Mouse (Mus musculus) gastrocnemius, postnatal 14 days (tissue): ENCODE data around the gene Mlst8. TPM values are rescaled to one million over a fixed set of nuclear protein-coding genes. Genes with fewer than 3 reads are reported as not detected.
"Not testable (repeated sequence)": the region's sequence is repeated elsewhere in the genome, so short reads cannot be mapped to it uniquely, and the experiment has no call there.

ENCODE experiments used
- DNase-seq: peaks from one replicate; pipeline ENCODE4 v3.0.0; 2021; ENCODE audit warnings: mixed read lengths
- intact Hi-C: fragments of 180-260 bp; cut with DNase I; formaldehyde crosslinking; loops from one replicate; pipeline ENCODE4 v1.15.1; 2025; ENCODE audit warnings: low total_unique reads
- total RNA-seq, 2 experiments: library from RNA; stranded (reverse); gene quantifications; 2 replicates each; pipeline ENCODE4 v1.2.3; 2021

Gene Mlst8
- total RNA-seq, 2 experiments from 2014 or later = 10.7 to 11.6 TPM

GRCm38 (mm10) chr17:24473612-24474275 is 5.1 kb downstream of the Mlst8 start, which contains the start of gene Bricd5:
TSS of gene Bricd5 (plus strand) at chr17:24473884.
- intact Hi-C loops = no loop called here
- no peak for DNase-seq

DNA sequence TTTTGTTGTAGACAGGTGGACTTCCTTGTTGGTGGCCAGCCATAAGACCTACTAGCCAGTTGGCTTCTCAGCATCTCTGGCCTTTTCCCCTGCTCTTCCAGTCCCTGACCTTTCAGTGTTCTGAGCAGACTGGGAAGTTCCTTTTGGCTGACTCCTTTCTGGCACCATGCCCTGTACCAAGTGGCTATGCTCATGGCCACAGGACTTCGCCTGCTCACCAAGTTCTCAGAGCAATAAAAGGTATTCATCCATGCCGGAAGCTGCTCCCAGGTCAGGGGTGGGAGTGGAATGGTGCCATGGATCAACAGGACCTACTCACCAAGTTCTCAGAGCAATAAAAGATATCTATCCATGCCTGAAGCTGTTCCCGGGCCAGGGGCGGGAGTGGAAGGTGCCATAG is 6.4 kb downstream of the Mlst8 start:
- DNase-seq = peak; percentile 61
- intact Hi-C loops = no loop called here

DNA sequence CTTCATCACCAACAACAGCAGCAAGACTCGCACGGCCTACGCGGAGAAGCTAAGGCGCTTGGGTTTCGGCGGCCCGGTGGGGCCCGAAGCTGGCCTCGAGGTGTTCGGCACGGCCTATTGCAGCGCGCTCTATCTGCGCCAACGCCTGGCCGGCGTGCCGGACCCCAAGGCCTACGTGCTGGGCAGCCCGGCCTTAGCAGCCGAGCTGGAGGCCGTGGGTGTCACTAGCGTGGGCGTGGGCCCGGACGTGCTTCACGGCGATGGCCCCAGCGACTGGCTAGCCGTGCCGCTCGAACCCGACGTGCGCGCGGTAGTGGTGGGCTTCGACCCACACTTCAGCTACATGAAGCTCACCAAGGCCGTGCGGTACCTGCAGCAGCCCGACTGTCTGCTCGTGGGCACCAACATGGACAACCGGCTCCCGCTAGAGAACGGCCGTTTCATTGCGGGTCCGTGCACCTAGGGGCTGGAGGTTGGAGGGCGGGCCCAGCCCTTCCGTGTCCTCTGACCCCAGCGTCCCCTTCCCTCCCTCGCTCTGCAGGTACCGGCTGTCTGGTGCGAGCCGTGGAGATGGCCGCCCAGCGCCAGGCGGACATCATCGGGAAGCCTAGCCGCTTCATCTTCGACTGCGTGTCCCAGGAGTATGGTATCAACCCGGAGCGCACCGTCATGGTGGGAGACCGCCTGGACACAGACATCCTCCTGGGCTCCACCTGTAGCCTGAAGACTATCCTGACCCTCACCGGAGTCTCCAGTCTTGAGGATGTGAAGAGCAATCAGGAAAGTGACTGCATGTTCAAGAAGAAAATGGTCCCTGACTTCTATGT is 8.0 kb downstream of the Mlst8 start:
- DNase-seq = no peak
- intact Hi-C loops = no loop called here

- peak; percentile 99 for DNase-seq
- intact Hi-C loops = no loop called here
Observed at GRCm38 (mm10) chr17:24469910-24470602, 8.8 kb downstream of the Mlst8 start, which contains the start of the genes E4f1 and Pgp. TSS of gene E4f1 (minus strand) at chr17:24470313. TSS of gene Pgp (plus strand) at chr17:24470392.

- no peak for DNase-seq
- intact Hi-C loops = no loop called here
Observed at GRCm38 (mm10) chr17:24469336-24469909, 9.5 kb downstream of the Mlst8 start.

- intact Hi-C loops = no loop called here
Observed at GRCm38 (mm10) chr17:24468636-24469246, 10.1 kb downstream of the Mlst8 start.

DNA sequence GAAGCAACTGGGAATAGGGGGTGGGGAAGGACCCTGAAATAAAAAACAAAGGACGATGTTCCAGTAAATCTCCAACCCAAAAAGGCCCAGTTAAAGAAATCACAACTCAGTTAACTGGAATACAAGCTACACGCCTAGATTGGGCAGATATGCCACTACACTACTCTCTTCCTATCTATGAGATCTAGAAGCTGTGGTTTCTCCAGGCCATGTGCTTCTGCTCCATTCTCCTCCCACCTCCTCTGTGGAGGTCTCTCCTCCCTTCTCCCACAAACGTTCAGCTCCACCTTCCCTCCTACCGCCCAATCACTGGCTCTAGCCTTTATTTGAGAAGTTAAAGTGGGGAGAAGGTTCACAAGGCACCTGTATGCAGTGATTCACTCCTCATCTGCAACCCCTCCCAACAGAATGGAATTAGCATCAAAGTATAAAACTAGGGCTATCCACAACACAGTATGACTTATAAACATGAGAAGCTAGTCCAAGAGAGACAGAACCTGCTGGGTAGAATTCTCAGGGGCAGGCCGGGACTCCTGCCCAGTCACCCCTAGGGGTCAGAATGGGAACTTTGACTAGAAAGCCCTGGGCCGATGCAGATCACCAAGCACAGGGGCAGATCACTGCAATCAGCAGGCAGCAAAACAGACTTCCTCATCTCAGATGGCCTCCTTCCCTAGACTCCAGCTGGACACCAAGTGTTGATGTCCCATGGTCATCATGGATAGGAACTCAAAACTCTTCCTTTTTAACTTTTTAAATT is 15.3 kb downstream of the Mlst8 start:
- intact Hi-C loops = no loop called here
- no peak for DNase-seq

More at GRCm38 (mm10) chr17:24468636-24469246, 10.1 kb downstream of the Mlst8 start:
- no peak for DNase-seq

DNA sequence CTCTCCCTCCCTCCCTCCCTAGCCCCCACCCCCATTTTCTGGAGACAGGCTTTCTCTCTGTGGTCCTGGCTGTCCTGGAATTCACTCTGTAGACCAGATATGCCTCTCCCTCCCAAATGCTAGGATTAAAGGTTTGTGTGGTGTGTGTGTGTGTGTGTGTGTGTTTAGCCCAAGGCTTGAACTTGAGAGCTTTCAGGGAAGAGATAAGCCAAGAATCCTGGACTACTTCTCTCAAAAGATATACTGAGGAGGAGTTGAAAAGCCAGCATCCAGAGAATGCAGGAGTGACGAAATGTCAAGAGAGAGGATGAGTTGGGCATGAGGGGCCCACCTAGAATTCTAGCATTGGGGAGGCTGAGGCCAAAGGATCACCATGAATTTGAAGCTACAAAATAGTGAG is 15.9 kb downstream of the Mlst8 start:
- intact Hi-C loops = no loop called here
- no peak for DNase-seq

DNA sequence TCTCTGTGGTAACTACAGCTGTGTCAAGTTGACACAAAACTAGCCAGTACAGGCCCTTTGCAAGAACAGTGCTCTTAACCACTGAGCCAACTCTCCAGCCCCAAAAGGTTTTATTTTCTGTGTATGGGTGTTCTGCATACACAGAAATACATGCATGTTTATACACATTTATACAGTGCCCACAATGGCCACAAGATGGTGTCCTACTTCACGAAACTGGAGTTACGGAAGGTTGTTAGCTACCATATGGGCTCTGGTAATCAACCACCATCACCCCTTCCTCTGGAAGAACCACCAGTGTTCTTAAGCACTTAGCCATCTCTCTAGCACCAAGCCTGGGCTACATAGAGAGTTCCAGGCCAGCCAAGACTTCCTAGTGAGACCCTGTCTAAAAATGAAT is 17.3 kb downstream of the Mlst8 start:
- intact Hi-C loops = no loop called here
- DNase-seq = no peak

- intact Hi-C loops = not testable (repeated sequence)
Observed at GRCm38 (mm10) chr17:24455523-24456206, 23.2 kb downstream of the Mlst8 start.

GRCm38 (mm10) chr17:24454756-24455522 is 23.9 kb downstream of the Mlst8 start:
- intact Hi-C loops = no loop called here
- peak; percentile 99 for DNase-seq

More at GRCm38 (mm10) chr17:24455523-24456206, 23.2 kb downstream of the Mlst8 start:
- not testable (repeated sequence) for DNase-seq

GRCm38 (mm10) chr17:24454218-24454755 is 24.6 kb downstream of the Mlst8 start:
- intact Hi-C loops = no loop called here
- no peak for DNase-seq

DNA sequence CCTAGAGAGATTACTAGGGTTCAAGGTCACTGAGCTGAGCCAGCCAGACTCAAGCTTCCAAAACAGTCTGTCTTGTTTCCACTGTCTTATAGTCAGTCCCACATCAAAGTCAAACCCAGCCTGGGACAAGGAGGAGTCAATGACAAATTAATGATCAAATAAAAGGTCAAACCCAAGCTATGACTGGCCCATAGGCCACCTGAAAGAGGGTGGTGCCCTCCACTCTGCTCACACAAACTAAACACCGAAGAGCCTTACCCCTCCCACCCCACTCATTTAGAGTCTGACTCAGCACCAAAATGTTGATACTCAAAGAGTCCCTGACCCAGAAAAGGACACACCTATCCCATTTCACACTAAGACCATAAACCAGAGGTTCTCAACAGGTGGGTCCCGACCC is 25.5 kb downstream of the Mlst8 start:
- no peak for DNase-seq
- intact Hi-C loops = no loop called here

- no peak for DNase-seq
- intact Hi-C loops = no loop called here
Observed at GRCm38 (mm10) chr17:24451220-24451619, 27.7 kb downstream of the Mlst8 start.

DNA sequence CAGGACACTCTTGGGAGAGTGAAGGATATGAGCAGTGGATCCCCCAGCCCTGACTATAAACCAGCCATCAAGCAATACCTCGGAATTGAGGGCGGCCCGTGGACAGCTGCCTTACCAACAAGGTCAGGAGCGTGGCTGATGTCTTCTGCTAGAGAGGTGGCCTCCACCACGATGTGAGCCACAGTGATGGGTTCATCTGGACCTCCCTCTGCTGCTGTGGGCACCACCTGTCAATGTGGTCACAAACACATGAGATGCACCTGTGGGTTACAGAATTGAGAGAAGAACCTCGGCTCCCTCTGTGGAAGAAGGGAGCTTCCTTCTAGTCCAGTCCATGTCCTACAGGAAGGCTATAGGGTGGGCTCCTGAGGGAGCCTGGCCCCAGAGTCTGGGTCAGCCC is 29.4 kb downstream of the Mlst8 start:
- intact Hi-C loops = no loop called here
- no peak for DNase-seq

DNA sequence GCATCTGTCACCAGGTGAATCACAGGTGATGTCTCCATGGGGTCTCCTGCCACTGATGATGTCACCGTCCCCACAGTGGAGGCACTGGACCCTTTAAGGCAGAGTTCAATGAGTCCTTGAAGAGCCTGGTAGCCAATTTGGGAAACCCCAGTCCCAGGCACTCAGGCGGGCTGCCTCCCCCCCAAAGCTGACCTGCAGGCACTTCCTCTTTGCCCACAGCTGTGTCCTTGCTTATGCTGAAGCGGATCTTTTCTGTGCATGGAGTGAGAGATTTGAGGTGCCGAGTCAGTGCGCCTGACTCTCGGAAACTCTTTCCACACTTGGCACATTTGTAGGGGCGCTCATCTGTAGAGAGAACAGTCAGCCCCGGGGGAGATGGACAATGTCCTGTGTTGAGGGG is 32.3 kb downstream of the Mlst8 start:
- no peak for DNase-seq
- intact Hi-C loops = no loop called here

- DNase-seq = no peak
- intact Hi-C loops = no loop called here
Observed at GRCm38 (mm10) chr17:24443409-24443808, 35.5 kb downstream of the Mlst8 start.
